Mouse (Mus musculus): ENCODE measurements at regions not wholly inside any gene's neighbourhood (a gene's known extent, or its start where the extent isn't known, plus 50 kb on each side); places are given as distances from the start of the nearest gene placed in this dataset.

DNA sequence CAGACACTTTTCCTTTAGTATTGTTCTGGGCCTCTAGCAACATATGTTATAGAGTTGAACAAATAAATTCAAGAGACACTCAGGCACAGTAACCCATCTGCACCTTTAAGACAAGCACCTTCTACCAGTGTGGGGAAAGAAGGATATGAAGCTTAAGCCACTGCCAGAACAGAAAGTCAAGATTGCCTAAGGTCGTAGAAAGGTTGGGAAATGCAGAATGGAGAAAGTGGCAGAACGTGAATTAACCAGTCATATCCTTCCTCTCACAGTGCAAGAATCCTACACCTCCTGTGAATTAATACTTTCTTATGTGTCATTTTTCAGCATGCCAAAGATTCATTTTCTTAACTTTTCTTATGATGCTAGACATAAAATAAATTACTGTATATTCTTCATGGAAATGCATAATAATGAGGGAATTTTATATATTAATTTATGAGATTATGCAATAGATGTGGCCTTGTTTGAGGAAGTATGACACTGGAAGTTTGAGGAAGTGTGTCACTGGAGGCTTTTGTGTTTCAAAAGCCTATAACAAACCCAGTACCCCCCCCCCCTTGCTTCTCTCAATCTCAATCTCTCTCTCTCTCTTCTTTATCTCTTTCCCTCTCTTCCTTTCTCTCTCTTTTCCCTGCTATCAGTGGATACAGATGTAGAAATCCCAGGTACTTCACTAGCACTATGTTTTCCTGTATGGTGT lies 361.6 kb upstream of the Edil3 start:
- no peak for DNase-seq (ENCODE audit: low spot score)
- 86% methylated on average over 2 of the region's 2 CpGs for WGBS

DNA sequence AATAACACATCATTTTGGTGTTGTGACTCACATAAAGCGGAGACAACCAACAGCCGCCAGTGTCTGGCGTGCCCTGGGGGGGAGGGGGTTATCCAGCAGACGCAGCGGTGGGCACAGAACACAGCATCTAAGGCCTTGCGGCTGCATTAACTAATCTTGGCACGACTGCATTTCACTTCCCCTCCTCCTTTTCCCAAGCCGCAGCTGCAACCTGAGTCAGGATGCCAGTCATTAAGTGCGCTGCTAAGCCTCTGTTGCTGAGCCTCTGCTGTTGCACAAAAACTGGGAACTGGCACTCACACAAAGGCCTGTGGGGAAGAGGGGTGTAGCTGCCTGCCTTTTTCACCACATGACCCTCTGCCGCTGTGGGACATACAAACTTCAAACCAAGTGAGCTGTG lies 331.2 kb upstream of the Edil3 start:
- H3K27ac ChIP-seq (replicated peaks), result no peak overlapping the region
- H3K4me1 ChIP-seq, result no peaks in the 10 kb centered on the region
- H3K9me3 ChIP-seq (replicated peaks), result 0 out of 2 replicates have a peak, but pooled peaks cover 4% of the 10 kb centered on the region
- no peaks in the 10 kb centered on the region for H3K27me3 ChIP-seq (ENCODE audit: low read depth, poor library complexity, severe bottlenecking)
- WGBS, result 79% methylated on average over 10 of the region's 10 CpGs
- H3K4me3 ChIP-seq, result no peak overlapping the region
- no peak for DNase-seq (ENCODE audit: low spot score)
- H3K36me3 ChIP-seq, result no peaks in the 10 kb centered on the region

More for the DNA sequence above, 361.6 kb upstream of the Edil3 start:
- no peaks in the 10 kb centered on the region for H3K36me3 ChIP-seq
- H3K27me3 ChIP-seq (ENCODE audit: low read depth, poor library complexity, severe bottlenecking), result no peaks in the 10 kb centered on the region
- H3K27ac ChIP-seq (replicated peaks), result no peak overlapping the region
- no peak overlapping the region for H3K4me3 ChIP-seq
- H3K4me1 ChIP-seq, result no peaks in the 10 kb centered on the region
- H3K9me3 ChIP-seq (replicated peaks), result no peaks in the 10 kb centered on the region

DNA sequence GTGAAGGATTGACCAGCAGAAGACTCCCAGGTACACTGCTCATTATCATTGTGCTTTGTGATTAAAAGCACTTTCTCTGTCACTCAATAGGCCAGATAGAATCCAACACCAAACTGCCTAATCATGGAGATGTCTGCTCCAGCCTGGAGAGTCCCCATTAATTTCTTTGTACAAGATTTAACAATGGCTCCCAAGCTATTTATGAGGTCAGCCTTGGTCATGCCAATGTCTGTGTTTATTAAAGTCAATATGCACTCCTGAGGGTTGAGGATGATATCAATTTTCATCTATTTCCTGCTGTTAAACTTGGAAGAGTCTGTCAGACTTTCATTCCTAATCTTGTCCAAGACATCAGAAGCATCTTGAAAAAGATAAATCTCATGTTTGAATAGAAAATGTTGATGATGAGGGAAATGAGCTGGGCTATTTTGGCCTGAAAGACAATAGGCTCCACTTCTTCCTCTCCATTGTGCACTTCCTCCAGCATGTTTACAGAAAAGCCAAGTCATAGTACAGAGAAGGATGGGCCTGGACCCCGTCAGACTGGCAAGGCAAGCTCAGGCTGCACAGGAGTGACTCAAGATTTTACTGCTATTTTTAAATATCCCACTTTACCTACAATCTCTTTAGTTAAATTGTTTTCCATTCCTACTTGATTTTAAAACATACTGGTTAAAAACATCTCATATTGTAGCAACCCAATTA lies 310.3 kb upstream of the Edil3 start:
- no peaks in the 10 kb centered on the region for H3K36me3 ChIP-seq
- no peaks in the 10 kb centered on the region for H3K4me1 ChIP-seq
- no peak overlapping the region for H3K27ac ChIP-seq (replicated peaks)
- no peak for DNase-seq (ENCODE audit: low spot score)
- no peaks in the 10 kb centered on the region for H3K9me3 ChIP-seq (replicated peaks)
- 77% methylated on average over 1 of the region's 1 CpGs for WGBS
- no peak overlapping the region for H3K4me3 ChIP-seq
- no peaks in the 10 kb centered on the region for H3K27me3 ChIP-seq (ENCODE audit: low read depth, poor library complexity, severe bottlenecking)

DNA sequence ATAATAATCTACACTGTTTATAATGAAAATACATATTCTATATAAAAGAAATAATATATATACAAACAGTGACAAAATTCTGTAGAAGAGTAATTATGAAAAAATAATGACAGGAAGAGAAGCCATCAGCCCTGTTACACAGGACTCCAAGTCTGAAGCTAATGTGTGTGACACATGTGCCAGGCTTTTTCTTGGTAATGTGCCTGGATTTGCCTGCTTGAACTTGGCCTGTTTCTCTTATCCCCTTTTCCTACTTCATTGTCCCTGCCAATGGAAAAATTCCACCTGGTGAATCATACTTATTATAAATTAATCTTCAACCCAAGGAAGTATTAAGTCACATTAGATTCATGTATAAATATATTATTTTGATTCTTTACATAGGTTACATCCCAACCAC lies 286.5 kb upstream of the Edil3 start:
- Histone ChIP-seq H3K9me3 (replicated peaks) (peaks cover 11% of the 10 kb centered on the region; the same call in 1 of the 2 replicates), H3K27ac (replicated peaks) (no peak overlapping the region), H3K36me3 (no peaks in the 10 kb centered on the region), H3K4me1 (no peaks in the 10 kb centered on the region), H3K27me3 (ENCODE audit: low read depth, poor library complexity, severe bottlenecking) (no peaks in the 10 kb centered on the region), H3K4me3 (no peak overlapping the region)
- DNase-seq (ENCODE audit: low spot score), result no peak

DNA sequence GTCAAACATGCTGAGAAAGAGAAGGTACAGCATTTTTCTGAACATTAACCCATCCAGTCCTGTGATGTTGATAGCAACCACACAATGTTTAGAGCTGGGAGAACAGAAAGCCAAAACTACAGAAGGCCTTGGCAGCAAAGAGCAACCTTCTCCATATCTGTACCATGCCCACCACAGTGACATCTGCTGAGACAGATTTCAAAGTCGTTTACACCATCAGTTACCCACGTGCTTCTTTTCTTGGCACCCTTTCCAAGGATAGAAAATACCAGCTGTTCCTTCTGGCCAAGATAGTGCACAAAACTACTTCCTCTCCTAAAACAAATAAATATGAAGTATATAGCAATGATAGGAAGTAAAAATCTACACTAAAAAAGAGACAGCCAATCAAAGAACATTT lies 266.8 kb upstream of the Edil3 start:
- no peaks in the 10 kb centered on the region for H3K36me3 ChIP-seq

DNA sequence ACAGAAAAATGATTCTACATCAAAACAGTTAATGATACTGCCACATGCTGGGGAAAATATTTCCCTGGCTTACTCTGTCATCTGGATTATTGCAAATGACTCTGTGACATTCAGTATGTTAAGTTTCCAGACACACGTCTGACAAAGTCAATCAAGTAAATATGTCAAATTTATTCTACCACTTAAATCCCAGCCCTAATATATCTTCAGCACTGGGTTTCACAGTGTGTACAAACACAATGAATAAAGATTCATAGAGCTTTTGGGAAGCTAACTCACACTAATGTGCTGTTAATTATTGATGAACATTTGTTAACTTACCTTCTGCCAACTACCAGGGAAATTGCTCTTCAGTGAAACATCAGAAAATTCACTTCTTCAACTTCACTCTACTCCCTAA lies 256.3 kb upstream of the Edil3 start:
- no peak overlapping the region for H3K4me3 ChIP-seq
- H3K9me3 ChIP-seq (replicated peaks), result no peaks in the 10 kb centered on the region
- no peaks in the 10 kb centered on the region for H3K36me3 ChIP-seq
- no peak for DNase-seq (ENCODE audit: low spot score)
- WGBS, result 87% methylated on average over 1 of the region's 1 CpGs
- no peaks in the 10 kb centered on the region for H3K4me1 ChIP-seq
- no peak overlapping the region for H3K27ac ChIP-seq (replicated peaks)
- no peaks in the 10 kb centered on the region for H3K27me3 ChIP-seq (ENCODE audit: low read depth, poor library complexity, severe bottlenecking)

More for the DNA sequence above, 266.8 kb upstream of the Edil3 start:
- Histone ChIP-seq H3K4me3 (no peak overlapping the region), H3K27me3 (ENCODE audit: low read depth, poor library complexity, severe bottlenecking) (no peaks in the 10 kb centered on the region), H3K27ac (replicated peaks) (no peak overlapping the region), H3K9me3 (replicated peaks) (no peaks in the 10 kb centered on the region), H3K4me1 (no peaks in the 10 kb centered on the region)
- DNase-seq (ENCODE audit: low spot score), result no peak
- 79% methylated on average over 2 of the region's 2 CpGs for WGBS

DNA sequence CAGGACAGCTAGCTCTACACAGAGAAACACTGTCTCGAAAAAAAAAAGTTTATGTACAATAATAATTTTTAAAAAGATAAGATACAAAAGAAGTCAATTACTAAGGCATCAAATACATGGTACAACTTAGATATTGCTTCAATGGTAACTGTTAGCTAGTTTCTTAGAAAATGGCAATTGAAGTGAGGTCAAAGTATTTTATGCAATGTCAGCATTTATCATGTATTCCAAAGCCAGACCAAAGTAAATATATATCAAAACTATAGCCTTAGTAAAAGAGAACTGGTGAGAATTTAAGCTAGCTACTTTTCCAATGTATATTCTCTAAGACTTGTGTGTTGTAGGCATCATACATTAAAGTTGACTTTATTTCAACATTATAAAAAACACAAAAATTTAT lies 219.0 kb upstream of the Edil3 start:
- 75% methylated on average over 1 of the region's 1 CpGs for WGBS
- no peaks in the 10 kb centered on the region for H3K36me3 ChIP-seq
- H3K27ac ChIP-seq (replicated peaks), result no peak overlapping the region
- H3K27me3 ChIP-seq (ENCODE audit: low read depth, poor library complexity, severe bottlenecking), result no peaks in the 10 kb centered on the region
- H3K4me3 ChIP-seq, result no peak overlapping the region
- no peak for DNase-seq (ENCODE audit: low spot score)
- H3K4me1 ChIP-seq, result no peaks in the 10 kb centered on the region
- H3K9me3 ChIP-seq (replicated peaks), result no peaks in the 10 kb centered on the region

DNA sequence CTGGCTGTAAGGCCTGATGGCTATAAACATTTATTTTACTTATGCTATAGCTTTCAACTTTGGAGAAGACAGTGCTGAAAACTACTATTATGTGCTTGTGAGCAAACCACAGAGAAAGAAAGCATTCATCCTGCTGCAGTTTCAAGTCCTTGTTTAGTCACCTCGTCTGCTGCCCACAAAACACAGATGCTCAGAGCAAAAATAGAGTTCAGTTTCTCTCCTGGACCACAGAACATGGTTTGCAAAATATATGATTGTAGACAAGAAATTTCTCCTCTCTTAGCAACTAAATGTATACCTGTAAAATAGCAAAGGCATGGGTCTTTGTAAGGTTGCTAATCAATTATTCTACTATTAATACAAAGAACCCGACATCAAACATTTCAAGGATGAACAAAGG lies 210.7 kb upstream of the Edil3 start:
- H3K27ac ChIP-seq (replicated peaks), result no peak overlapping the region
- DNase-seq (ENCODE audit: low spot score), result no peak
- H3K4me1 ChIP-seq, result no peaks in the 10 kb centered on the region
- no peaks in the 10 kb centered on the region for H3K27me3 ChIP-seq (ENCODE audit: low read depth, poor library complexity, severe bottlenecking)
- no peaks in the 10 kb centered on the region for H3K36me3 ChIP-seq
- 85% methylated on average over 2 of the region's 2 CpGs for WGBS
- H3K4me3 ChIP-seq, result no peak overlapping the region
- no peaks in the 10 kb centered on the region for H3K9me3 ChIP-seq (replicated peaks)

DNA sequence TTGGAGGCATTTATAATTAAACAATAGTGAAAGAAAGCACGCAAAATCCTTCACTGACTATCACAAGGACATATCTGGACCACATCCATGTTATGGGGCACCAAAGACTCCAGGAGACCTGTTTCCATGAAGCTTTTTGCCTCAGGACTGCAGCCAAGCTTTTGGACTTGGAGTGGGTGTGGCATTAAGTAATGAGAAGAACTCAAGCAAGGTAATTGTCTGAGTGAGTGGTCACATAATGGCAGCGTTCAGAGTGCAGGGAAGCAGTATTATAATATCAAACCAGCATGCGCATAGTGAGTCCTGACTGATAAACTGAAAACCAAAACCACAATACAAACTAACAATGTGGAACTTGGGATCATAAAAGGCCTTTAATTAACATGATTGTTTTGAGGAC lies 208.0 kb upstream of the Edil3 start:
- Histone ChIP-seq H3K4me1 (no peaks in the 10 kb centered on the region), H3K4me3 (no peak overlapping the region), H3K27ac (replicated peaks) (no peak overlapping the region), H3K27me3 (ENCODE audit: low read depth, poor library complexity, severe bottlenecking) (no peaks in the 10 kb centered on the region), H3K36me3 (no peaks in the 10 kb centered on the region), H3K9me3 (replicated peaks) (no peaks in the 10 kb centered on the region)
- no peak for DNase-seq (ENCODE audit: low spot score)
- WGBS, result 82% methylated on average over 3 of the region's 3 CpGs

DNA sequence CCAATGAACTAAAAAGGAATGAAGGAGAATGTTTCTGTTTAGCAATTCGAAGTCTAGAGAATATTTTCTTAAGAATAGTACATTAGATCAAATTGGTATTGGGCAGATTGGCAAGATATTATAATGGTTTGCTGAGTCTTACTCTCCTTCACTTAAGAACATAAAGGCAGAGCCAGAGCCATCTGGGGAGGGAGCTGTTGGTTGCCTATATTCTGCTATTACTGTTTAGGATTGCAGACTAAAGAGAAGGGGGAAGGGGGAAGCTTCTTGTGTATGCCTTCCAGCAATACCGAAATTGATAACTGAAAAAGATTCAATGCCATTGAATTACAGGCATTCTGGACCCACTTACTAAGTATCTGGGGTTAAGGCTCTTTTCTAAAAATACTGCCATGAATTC lies 171.1 kb upstream of the Edil3 start:
- H3K27me3 ChIP-seq (ENCODE audit: low read depth, poor library complexity, severe bottlenecking), result no peaks in the 10 kb centered on the region
- WGBS, result 78% methylated on average over 2 of the region's 2 CpGs
- no peak overlapping the region for H3K4me3 ChIP-seq
- no peak overlapping the region for H3K27ac ChIP-seq (replicated peaks)
- no peaks in the 10 kb centered on the region for H3K4me1 ChIP-seq
- DNase-seq (ENCODE audit: low spot score), result no peak
- no peaks in the 10 kb centered on the region for H3K9me3 ChIP-seq (replicated peaks)
- H3K36me3 ChIP-seq, result no peaks in the 10 kb centered on the region

DNA sequence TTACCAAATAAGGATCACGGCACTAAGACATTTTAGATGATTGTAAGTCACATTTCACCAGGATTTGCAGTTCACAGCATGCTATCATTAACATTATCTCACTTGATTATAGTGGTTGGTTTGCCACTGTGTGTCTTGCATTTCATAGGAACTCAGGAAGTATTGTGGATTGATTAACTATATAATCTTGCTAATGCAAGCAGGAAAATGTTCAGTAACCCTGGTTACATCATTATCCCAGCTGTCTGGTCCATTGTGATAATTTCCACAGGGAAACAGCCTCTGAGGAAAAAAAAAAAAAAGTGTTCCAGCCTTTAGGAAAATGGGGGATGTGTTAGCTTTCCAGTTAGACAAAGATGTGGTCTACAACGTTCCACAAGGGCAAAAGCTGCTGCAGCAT lies 170.2 kb upstream of the Edil3 start:
- 60% methylated on average over 2 of the region's 2 CpGs for WGBS
- no peaks in the 10 kb centered on the region for H3K9me3 ChIP-seq (replicated peaks)
- no peak overlapping the region for H3K27ac ChIP-seq (replicated peaks)
- H3K4me1 ChIP-seq, result no peaks in the 10 kb centered on the region
- no peak for DNase-seq (ENCODE audit: low spot score)
- no peaks in the 10 kb centered on the region for H3K36me3 ChIP-seq
- no peaks in the 10 kb centered on the region for H3K27me3 ChIP-seq (ENCODE audit: low read depth, poor library complexity, severe bottlenecking)
- no peak overlapping the region for H3K4me3 ChIP-seq

DNA sequence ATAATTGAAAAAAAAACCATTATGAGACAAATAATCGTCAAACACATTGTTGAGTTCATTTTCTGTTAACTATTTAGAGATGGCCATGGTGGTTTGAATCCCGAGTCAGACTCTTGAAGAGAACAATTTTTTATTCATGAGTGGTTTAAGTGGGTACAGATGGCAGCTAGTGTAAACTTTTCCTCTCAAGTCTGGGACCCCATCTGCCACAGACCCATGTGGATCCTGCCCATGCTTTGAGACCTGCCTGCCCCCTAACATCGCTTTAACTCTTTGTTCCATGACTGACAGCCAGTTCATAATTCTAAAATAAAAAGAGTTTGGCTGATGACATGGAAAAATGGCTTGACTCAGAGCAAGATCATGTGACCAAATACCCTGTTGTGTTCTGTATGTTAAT lies 166.2 kb upstream of the Edil3 start:
- no peaks in the 10 kb centered on the region for H3K4me1 ChIP-seq
- H3K4me3 ChIP-seq, result no peak overlapping the region
- no peaks in the 10 kb centered on the region for H3K27me3 ChIP-seq (ENCODE audit: low read depth, poor library complexity, severe bottlenecking)
- no peaks in the 10 kb centered on the region for H3K9me3 ChIP-seq (replicated peaks)
- WGBS, result 94% methylated on average over 3 of the region's 3 CpGs
- DNase-seq (ENCODE audit: low spot score), result no peak
- H3K27ac ChIP-seq (replicated peaks), result no peak overlapping the region
- no peaks in the 10 kb centered on the region for H3K36me3 ChIP-seq

DNA sequence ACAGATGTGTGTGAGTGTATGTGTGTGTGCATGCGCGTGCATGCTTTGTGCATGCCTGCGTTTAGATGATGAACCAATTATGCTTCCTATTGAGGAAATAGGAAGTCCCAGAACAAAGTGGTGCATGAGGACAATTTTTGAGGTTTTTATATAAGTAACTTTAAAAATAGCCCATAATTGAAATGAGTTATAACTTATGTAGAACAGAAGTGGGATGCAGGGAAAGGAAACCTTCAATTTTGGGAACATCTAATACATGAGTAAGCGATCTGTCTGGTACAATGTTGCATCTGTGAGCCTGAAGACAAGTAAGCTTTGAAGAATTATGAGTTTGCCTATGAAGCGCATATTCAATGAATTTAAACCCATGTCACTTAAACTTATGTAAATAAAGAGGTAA lies 145.4 kb upstream of the Edil3 start:
- DNase-seq (ENCODE audit: low spot score), result no peak
- Histone ChIP-seq H3K4me3 (no peak overlapping the region), H3K4me1 (no peaks in the 10 kb centered on the region), H3K9me3 (replicated peaks) (no peaks in the 10 kb centered on the region), H3K36me3 (no peaks in the 10 kb centered on the region), H3K27ac (replicated peaks) (no peak overlapping the region), H3K27me3 (ENCODE audit: low read depth, poor library complexity, severe bottlenecking) (no peaks in the 10 kb centered on the region)
- 95% methylated on average over 5 of the region's 5 CpGs for WGBS

All from midbrain, embryonic 10.5 days (tissue).